Mouse (Mus musculus) urinary bladder, adult 18-20 months (tissue): ENCODE measurements around the gene Reep6.
A peak's percentile ranks its signal among the peaks of the same experiment; 100 is the strongest.

ENCODE experiments used
- DNase-seq, 2 experiments: peaks; one replicate each; pipeline ENCODE4 v3.0.0; 2022; ENCODE audit warnings: low spot score in 2 of 2, mixed read lengths in 2 of 2

Reep6 gene

GRCm38 (mm10) chr10:80355431-80355830 is 25.7 kb downstream of the Reep6 start:
- no peak for DNase-seq

- no peak for DNase-seq
Observed at GRCm38 (mm10) chr10:80356001-80356682, 26.4 kb downstream of the Reep6 start, which contains the start of gene Plk5. Gene Plk5, plus strand, starts transcription at chr10:80356459.

GRCm38 (mm10) chr10:80356737-80357136 is 27.0 kb downstream of the Reep6 start:
- DNase-seq = no peak

- DNase-seq = no peak
Observed at GRCm38 (mm10) chr10:80357336-80357735, 27.6 kb downstream of the Reep6 start.

GRCm38 (mm10) chr10:80357994-80358639 is 28.4 kb downstream of the Reep6 start:
- DNase-seq = peak in 1 of 2 experiments; percentile 61

GRCm38 (mm10) chr10:80363734-80364133 is 34.0 kb downstream of the Reep6 start:
- DNase-seq = no peak

GRCm38 (mm10) chr10:80365736-80366135 is 36.0 kb downstream of the Reep6 start:
- DNase-seq = no peak

GRCm38 (mm10) chr10:80367954-80368353 is 38.2 kb downstream of the Reep6 start:
- DNase-seq = no peak

- DNase-seq = no peak
Observed at GRCm38 (mm10) chr10:80368392-80368791, 38.6 kb downstream of the Reep6 start.

- no peak for DNase-seq
Observed at GRCm38 (mm10) chr10:80369995-80370747, 40.4 kb downstream of the Reep6 start.

- no peak for DNase-seq
Observed at GRCm38 (mm10) chr10:80371411-80371966, 41.7 kb downstream of the Reep6 start.

- no peak for DNase-seq
Observed at GRCm38 (mm10) chr10:80371983-80372382, 42.2 kb downstream of the Reep6 start.

- no peak for DNase-seq
Observed at GRCm38 (mm10) chr10:80372706-80373105, 43.0 kb downstream of the Reep6 start.

GRCm38 (mm10) chr10:80374063-80374462 is 44.3 kb downstream of the Reep6 start:
- peak in 1 of 2 experiments; percentile 54 for DNase-seq

- peak; percentile 74 to 79 for DNase-seq
Observed at GRCm38 (mm10) chr10:80376160-80376559, 46.4 kb downstream of the Reep6 start.

GRCm38 (mm10) chr10:80377716-80378115 is 48.0 kb downstream of the Reep6 start:
- no peak for DNase-seq

GRCm38 (mm10) chr10:80382641-80383365 is 53.0 kb downstream of the Reep6 start:
- DNase-seq = no peak

- no peak for DNase-seq
Observed at GRCm38 (mm10) chr10:80383431-80383830, 53.7 kb downstream of the Reep6 start.

GRCm38 (mm10) chr10:80384115-80384639 is 54.4 kb downstream of the Reep6 start:
- DNase-seq = no peak

- DNase-seq = no peak
Observed at GRCm38 (mm10) chr10:80384709-80385108, 55.0 kb downstream of the Reep6 start.

- no peak for DNase-seq
Observed at GRCm38 (mm10) chr10:80385310-80385709, 55.6 kb downstream of the Reep6 start.
